Mouse (Mus musculus) monocyte, adult 2 months (primary cell): Measurements from ENCODE around the gene Dusp1.

Experiments used
- DNase-seq, 2 experiments: peaks; one replicate each; pipeline ENCODE4 v3.0.0; 2022; ENCODE audit warnings: low spot score in 2 of 2, low read depth in 1 of 2

Gene Dusp1

DNA sequence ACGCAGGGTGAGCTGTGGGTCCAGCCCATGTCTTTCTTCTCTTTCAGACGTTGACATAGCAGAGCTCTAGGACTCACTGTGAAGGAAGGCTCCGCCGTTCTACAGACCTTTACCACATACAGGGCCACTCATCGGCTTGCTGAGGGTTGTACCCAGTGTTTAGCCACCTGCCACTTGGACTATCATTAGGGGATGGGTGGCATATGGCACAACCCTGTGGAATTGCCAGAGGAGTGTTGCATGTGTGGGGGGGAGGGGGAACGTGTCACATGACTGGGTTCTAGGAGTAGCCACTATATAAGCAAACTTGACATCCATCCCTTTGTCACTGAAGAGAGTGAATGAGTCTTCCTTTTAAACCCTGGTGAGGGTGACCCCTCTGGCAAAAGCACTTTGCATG, 1.5 kb upstream of the Dusp1 start:
- no peak for DNase-seq

DNA sequence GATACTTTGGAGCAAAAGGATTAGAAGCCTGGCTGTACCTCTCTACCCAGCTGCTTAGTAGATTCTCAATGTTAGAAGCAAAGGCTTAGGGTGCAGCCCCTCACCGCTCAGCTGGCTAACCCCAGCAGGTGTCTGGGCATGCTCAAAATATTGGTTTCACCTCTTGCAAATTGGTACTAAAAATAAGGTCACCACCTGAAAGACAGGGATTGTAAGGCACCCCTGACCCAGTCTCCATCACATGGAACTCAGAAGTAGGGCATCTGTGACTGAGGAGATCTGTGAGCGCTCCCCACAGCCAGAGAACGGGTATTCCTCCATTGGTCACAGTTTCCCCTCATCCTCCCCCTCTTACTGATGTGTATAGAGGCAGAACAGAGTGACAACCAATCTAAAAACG, 364 bp upstream of the Dusp1 start:
- no peak for DNase-seq

DNA sequence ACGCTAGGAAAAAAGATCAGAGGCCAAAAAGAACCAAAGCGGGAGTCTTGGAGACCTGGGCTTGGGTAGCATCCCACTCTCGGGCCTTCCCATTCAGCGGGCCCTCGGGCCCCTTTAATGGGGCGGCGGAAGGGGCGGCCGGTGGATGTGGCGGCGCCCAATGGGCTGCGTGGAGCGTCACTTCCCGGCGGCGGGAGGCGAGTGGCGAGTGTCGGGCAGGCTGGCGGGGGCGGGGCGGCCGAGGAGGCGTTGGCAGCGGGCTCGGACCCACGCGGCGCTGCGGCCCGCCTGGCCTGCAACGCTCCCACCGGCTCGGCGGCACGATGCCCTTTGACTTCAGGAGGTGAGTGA, 663 bp downstream of the Dusp1 start, which contains the start of gene Ergic1:
Gene Ergic1 (plus strand): TSS at position 200 of the 351 bp plus-strand sequence.
- peak; percentile 50 to 77 for DNase-seq

DNA sequence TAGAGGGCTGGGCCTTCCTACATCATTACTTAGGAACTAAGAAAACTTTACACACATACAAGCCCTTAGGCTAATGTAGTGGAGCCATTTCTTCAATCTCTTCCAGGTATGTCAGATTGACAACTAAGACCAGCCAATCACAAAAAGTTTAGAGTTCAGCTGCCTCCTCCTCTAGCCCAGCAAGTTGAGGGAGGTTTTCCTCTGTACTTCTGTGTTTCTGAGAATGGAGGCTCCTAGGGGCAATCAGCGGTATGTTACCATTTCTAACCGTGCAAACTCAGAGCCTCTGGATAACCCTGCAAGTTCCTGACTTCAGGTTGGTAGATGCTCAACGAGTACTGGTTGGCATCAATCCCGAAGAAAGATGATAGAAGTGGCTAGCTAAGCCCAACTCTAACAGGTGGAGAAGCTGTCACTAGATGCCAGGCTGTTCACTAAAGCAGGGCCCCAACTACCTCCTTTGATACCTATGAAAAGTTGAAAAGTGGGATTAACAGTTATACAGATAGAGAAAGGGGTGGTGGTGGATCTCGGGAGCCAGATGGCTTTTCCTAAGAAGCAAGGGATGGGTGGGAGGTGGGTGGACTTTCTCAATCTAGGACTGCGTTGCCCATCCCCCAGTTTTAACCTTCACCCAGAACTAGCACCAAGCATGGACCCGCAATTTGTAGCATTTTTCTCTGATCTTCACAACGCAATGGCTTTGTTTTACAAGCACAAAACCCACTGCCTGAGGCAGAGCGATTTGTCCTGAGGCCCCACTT, 1.2 kb downstream of the Dusp1 start:
- DNase-seq, result no peak

DNA sequence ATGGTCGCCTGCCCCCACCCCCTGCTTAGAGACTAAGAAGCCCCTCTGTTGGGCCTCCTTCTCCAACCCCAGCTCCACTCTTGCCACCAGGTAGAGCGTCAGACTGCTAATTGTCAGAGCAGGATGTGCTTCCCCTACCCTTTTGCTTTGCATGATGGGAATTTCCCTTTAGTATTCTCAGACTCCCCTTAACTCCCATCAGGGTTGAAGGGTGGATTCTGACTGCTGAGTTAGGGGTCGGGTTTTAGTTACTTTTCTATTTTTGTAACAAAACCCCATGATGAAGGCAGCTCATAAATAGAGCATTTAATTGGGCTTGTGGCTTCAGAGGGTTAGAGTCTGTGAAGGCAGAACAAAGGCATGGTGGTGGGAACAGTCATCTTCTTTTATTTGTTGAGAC, 8.9 kb downstream of the Dusp1 start:
- no peak for DNase-seq

DNA sequence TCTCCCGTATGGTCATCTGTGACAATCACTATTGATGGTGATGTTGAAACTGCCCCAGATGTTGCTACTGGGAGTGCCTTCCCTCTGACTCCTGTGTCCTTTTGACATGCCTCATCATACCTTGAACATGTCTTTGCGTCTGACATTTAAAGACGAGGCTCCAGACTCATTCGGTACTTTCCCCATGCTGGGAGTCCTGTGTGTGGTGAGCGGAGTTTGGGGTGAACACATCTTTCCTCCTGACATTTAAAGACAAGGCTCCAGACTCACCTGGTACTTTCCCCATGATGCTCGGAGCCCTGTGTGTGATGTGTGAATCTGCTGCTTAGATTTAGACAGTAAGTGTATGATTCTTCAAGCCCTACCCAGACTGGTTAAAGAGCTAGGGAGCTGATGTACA, 10.8 kb downstream of the Dusp1 start:
- DNase-seq, result no peak

DNA sequence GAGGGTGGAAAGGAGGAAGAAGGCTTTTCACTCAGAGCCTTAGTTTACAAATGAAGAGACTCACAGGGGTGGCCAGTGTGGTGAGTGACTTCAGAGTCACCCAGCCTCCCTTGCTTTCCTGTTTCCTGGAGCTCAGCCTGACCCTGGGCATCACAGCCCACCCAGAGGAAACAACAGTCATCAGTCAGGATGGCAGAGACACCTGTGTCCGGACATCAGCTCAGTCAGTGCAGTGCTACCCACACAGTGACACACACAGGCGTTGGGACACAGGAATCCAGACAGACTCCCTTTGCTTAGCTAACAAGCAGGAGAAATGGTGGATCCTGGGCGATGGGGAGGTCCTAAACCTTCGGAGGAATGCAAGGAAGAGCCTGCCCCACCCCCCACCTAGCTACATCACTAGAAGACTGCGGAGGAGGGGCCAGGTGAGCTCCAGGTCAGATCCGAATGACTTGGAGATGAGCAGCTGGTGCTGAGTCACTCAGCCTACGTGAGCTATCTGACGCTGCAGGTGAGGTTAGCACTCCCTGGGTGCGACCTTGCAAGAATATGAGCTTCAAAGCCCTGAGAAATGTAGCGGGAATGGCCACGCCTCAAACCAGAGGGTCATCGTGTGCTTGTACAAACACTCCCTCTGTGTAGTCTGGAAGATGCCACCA, 12.6 kb downstream of the Dusp1 start:
- no peak for DNase-seq

DNA sequence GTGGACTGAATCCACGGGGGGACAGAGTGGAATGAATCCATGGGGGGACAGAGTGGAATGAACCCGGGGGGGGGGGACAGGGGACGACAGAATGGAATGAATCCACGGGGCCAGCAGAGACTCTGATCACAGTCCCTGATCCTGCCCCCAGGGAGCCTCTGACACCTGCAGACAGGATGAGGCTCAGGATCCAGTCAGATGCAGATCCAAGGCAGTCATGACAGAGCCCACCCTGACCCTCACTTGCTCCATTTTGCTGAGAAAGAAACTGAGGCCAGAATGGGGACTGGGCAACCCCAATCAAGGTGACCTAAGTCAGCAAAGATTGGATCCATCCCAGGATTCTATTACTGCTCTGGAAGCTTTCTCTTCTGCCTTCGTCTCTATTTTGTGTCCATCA, 13.4 kb downstream of the Dusp1 start:
- DNase-seq, result no peak

DNA sequence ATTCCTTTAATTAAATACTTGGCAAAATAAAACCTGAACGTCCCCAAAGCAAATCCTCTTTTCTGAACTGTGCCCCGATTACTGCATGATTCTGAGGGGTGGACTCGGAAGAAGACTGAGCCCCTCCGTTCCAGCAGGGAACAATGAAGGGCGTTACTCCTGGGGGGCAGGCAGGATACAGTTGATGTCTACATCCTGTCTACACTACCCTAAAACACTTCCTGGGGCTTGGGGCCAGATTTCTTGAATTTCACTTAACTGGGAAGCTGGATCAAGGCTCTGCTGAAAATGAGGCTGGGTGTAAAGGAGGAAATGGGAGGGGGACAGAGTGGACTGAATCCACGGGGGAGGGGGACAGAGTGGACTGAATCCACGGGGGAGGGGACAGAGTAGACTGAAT, 14.2 kb downstream of the Dusp1 start:
- no peak for DNase-seq

DNA sequence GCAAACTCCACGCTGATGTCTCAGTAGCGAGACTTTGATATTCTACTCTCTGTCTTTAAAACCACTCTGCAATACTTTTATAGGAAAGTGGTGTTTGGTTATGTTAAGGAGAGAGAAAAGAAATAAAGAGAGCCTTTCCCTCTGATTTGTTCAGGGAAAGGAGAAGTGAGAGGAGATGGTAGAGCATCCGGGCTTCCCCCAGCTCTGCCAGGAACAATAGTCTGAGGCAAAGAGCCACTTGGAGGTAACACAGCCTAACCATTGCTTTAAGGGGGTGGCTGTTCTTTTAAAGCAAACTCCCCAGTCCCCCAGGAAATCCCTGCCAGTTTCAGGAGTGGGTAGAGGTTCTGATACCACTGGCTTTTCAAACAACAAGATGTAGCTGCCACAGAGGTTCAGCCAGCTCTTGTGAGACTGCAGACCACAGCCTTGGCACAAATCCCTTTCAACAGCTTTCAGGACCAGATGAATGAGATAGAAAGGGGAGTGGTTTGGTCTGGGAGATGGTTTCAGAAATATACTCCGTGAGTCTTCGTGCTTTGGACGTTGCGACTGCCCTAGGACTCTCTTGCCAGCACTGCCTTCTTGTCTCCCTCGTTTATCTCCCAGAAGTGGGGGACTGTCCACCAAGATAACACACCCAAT, 17.5 kb downstream of the Dusp1 start:
- no peak for DNase-seq

DNA sequence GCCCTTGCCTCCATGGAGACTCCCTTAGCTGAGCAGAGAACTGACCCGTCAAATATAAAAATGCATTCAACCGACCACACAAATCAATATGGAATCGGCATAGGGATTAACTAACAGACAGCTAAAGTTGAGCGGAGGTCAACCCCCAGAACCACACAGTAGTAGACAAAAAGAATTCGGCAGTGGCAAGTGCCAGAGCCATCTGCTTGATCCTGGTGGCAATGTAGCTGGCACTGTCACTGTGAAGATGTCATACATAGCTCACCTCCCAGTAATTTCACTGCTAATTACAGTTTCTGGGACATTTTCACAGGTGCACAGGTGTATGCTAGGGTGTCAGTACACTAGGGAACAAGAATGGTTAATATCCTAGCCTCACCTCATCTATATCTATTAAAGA, 21.8 kb downstream of the Dusp1 start:
- DNase-seq, result no peak

DNA sequence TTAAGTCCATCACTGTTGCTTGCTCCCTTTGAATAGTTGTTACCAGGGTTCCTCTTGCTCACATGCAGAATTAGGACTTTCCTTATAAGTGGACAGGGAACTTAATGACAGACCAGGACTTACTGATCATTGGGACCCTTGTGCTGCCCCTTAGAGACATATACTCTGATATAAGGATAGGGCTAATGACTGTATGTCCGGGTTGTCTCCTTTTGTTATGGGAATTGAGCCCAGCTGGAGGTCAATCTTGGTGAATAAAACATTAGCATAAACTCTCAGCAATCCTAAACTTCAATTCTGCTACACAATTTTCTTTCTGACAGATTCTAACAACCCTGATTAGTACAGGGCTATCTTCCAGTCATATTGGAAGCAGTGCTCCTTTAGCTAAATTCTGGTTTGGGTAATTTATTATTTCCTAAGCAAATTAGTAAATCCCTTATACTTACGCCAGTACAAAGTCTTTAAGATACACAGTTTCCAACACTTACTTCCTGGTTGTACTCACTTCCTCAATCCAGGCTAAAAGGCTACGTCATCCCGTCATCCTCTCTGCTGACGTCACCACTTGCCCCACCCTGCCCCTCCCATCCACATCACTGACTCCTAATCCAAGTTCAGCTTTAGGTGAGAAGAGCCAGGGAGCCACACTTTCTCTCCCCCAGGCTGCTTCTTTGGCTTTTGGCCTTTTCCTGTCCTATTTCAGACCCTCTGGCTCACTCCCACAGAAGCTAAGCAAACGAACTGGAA, 24.0 kb downstream of the Dusp1 start:
- no peak for DNase-seq

DNA sequence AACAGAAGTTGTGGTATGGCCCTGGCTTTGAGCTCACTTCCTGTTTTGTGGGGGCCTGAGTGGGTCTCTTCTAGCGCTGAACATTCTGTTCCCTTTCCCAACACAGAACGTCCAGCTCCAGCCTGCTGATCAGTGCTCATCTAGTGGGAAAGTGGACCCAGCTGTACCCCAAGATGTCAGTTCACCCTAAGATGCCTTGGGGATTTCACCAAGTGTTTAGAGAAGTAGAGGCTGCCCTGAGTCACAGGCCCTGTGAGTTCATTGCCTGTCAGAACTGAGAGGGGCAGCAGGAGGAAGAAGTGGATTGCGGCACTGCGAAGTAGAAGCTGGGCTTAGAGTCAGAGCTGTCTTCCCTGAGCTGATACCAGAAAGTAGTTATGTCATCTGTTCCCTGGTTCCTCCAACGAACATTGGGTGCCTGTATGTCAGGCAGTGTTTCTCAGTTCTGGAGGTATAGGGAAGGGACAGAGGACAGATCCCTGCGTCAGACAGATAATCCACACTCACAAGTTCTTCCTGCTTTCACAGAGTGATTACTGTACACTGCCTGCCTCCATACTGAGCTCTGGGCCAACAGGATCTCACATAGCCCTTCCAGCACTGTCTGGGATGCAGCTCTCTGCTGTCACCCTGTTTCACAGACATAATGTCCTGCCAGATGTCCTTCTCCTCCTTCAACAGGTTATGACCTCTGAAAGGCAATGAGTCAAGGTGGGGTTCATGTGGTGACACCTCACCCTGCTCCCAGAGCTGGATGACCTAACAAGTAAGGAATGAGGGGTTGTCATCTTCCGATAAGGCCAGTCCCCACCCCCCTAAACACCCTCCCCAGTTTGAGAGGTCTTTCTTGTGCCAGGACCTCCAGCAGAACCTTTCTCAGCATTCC, 26.4 kb downstream of the Dusp1 start:
- DNase-seq, result peak; percentile 82 to 83

DNA sequence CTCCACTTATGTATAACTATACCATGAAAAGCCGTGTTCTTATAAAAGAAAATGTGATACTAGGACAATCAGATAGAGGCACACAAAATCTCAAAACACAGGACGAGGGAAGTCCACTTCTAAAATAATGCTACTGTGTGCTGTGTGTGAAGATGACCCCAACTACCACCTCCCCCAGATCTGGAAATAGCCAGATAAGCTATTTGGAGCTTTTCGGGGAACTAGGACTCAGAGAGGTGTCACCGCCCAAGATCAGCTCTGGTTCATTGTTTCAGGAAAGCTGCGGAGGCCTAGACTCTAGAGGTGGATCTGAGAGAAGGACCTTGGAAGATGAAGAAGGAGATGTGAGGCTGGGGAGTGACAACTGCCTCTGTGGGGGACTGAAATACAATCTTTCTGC, 27.2 kb downstream of the Dusp1 start:
- DNase-seq, result no peak

DNA sequence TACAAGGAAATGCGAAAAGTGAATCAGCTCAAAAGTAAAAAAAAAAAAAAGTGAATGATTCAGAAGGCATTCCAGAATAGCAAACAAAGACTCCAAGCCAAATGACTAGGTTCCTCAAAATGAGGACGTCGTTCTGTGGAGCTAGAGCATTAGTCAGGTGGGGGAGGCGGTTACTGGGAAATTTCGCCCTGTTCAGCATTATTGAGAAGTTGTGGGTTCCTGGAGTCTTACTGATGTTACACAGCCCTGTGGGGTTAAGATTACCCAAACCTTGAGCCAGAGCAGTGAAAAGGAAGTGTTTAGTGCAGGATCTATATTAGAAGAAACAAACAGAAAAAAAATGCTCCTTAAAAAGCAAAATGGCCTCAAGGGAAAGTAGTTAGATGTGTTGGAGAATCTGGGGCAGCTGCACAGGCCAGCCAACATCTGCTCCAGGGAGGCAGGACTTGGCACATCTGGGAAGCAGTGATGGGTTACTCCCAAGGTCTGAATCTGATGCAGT, 28.0 kb downstream of the Dusp1 start:
- DNase-seq, result peak; percentile 74 to 80

DNA sequence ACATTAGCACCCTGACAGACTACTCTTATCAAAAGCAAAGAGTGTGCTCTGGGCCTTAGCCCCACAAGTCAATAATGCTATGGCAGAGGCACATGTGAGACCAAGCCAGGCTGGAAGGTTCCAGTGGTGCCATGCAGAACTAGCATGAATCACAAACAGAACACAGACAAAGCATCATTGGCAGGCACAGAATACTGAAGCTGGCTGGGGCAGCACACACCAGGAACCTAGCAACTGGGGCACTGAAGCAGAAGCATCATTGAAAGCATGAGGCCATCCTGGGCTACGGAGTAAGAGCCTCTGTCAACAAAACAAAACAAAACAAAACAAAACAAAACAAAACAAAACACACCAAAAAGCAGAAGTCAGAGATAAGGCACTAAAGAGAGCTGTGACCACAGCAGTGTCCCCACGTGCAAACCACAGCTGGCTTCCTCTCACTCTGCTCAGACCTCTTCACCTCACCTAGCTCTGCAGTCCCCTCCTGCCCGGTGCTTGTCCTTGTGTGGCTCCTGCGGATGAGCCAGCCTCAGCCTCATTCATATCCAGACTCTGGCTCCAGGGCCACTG, 29.4 kb downstream of the Dusp1 start:
- peak; percentile 43 to 70 for DNase-seq

DNA sequence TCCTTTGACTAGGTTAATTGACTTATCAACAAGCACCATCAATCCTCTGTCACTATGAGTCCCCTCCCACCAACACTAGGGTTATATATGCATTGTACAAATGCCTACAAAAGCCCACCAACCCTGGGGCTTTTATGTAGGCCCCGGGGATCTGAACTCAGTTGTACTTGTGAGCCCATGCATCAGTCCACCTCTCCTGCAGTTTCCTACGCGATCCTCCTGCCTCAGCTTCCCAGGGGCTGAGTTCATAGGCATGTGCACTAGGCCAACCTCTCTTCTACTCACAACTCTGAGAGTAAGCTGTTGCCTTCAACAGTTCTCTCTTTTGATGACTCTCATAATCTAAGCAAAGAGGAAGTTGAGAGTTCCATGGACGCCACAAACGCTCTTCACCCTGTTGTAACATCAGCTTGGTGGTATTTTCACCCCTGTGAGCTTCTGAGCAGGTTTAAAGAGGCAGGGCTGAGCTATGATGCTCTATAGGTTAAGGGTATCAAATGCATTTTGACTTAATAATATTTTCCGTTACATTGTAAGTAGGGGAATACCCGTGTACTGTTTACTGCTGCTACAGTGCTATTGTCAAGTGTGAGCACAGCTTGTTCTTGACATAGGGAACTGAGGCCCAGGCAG, 30.4 kb downstream of the Dusp1 start:
- no peak for DNase-seq

DNA sequence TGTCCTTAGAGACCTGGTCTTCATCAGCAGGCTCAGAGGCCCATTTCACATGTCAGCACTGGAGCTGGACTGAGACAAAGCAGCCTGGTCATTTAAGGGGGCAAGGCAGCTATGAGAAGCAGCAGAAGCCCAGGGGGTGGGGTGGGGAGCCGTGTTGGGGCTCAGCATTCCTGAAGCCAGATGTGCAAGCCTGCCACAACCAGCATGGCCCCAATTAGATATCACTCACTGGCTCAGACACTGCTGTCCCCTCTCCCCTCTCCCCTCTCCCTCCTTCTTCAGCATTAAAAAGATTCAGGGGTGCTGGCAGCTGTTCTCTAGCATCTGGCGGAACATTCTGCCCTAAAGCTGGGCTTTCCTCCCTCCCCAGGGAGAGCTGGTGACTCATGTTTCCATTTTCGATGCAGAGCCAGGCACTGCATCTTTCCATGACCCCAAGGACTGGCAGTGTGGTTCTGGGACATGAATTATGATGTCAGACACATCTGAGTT, 31.3 kb downstream of the Dusp1 start:
- DNase-seq, result no peak

DNA sequence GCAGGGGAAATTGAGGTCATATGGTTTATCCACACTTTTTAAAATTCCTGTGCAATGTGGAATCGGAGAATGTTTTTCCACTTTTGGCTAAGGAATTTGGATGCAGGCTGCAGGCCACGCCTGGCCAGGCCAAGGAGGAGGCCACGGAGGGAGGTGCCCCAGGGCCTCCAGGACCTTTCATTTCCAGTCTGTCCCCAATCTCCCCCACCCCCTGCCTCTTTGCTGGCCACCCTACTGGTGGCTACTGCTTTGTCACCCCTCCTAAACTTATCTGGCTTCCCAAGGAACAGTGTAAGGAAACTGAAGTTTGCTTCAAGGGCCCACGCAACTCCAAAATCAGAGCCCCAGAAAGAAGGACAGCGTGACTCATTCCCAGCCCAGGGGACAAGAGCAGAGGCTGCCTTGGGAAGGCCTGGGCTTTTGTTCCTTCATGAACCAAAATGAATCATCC, 32.1 kb downstream of the Dusp1 start:
- DNase-seq, result no peak
